Mouse (Mus musculus) G1E (cell line): ENCODE results near the gene Eps15l1. TPM values are rescaled to one million over a fixed set of nuclear protein-coding genes. Genes with fewer than 3 reads are reported as not detected.

ENCODE experiments used
- ATAC-seq: 2 replicates; pipeline ENCODE4 v1.8.0; 2016; ENCODE audit warnings: mild to moderate bottlenecking; ENCODE audit not compliant: insufficient number of reproducible peaks, poor library complexity, low FRiP score, severe bottlenecking; ENCODE audit errors: extremely low read depth
- DNase-seq: peaks from one replicate; pipeline ENCODE4 v3.0.0; 2012; ENCODE audit warnings: low spot score
- H3K27me3 ChIP-seq: 2 replicates; pipeline ENCODE4 v1.6.1; 2012; ENCODE audit warnings: mild to moderate bottlenecking, low read length, inconsistent platforms; ENCODE audit not compliant: insufficient read depth
- H3K36me3 ChIP-seq: replicated peaks from 2 replicates; pipeline ENCODE3; 2012; ENCODE audit warnings: mild to moderate bottlenecking, inconsistent platforms
- H3K4me1 ChIP-seq: 2 replicates; pipeline ENCODE4 v1.6.1; 2012; ENCODE audit warnings: low read depth, low read length, inconsistent platforms, mixed read lengths; ENCODE audit not compliant: insufficient read depth
- H3K4me3 ChIP-seq: 2 replicates; pipeline ENCODE4 v1.5.1; 2012; ENCODE audit warnings: low read depth, mild to moderate bottlenecking, inconsistent platforms, low read length, moderate library complexity, mixed read lengths
- H3K9me3 ChIP-seq: replicated peaks from 2 replicates; pipeline ENCODE4 v1.6.1; 2012; ENCODE audit warnings: inconsistent platforms
- CTCF ChIP-seq: IDR thresholded peaks from 2 replicates; pipeline ENCODE4 v1.5.1; 2012; ENCODE audit warnings: low read depth, low read length, inconsistent platforms, mixed read lengths
- GATA1 ChIP-seq: IDR thresholded peaks from 2 replicates; pipeline ENCODE4 v1.6.1; 2012; ENCODE audit warnings: borderline replicate concordance, low read length, inconsistent platforms, mixed read lengths
- GATA2 ChIP-seq: IDR thresholded peaks from 2 replicates; pipeline ENCODE4 v1.6.1; 2012; ENCODE audit warnings: low read depth, low read length, inconsistent platforms, borderline replicate concordance
- POLR2AphosphoS5 ChIP-seq: IDR thresholded peaks from 2 replicates; pipeline ENCODE4 v1.6.1; 2012; ENCODE audit warnings: low read depth, low read length, inconsistent platforms; ENCODE audit not compliant: insufficient replicate concordance
- TAL1 ChIP-seq: conservative IDR thresholded peaks from 2 replicates; pipeline ENCODE4 v1.6.1; 2012; ENCODE audit warnings: low read depth, low read length, inconsistent platforms, mixed read lengths
- polyA plus RNA-seq: library from polyadenylated mRNA; stranded (reverse); fragments of >175 nt; gene quantifications from 2 replicates; pipeline ENCODE4 v1.2.3, GENCODE M21; 2012
- total RNA-seq, 2 experiments: library from RNA; stranded (forward) in 1 of 2; stranded (reverse) in 1 of 2; fragments of 200-1000 nt in 1 of 2; fragments of >200 nt in 1 of 2; fragmentation: Nextera tagmentation in 1 of 2; gene quantifications; 2 replicates each; pipeline ENCODE4 v1.2.3; 2014 to 2017

Gene Eps15l1
- total and polyA plus RNA-seq, 3 experiments, result 16.7 to 110 (median 37.2) TPM

DNA sequence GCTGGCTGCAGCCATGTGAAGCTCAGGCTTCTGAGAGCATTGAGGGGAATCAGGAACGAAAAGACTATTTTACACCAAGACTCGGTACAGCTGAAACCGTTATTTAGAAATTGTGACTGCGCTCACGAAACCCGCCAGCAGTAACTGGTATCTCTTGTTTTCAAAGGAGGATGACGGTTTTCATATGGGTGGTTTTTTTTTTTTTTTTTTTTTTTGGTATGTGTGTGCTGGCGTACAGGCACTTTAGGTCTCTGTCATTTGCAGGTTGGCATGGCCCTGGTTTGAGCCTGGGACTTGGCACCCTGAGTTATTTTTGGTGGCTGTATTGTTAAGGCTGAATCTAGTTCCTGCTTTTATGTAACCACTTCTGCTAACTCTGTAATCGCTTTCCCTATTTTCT, 71.4 kb downstream of the Eps15l1 start:
- H3K4me1 ChIP-seq, result peaks cover 65% of the 10 kb centered on the region
- no peaks in the 10 kb centered on the region for H3K9me3 ChIP-seq

DNA sequence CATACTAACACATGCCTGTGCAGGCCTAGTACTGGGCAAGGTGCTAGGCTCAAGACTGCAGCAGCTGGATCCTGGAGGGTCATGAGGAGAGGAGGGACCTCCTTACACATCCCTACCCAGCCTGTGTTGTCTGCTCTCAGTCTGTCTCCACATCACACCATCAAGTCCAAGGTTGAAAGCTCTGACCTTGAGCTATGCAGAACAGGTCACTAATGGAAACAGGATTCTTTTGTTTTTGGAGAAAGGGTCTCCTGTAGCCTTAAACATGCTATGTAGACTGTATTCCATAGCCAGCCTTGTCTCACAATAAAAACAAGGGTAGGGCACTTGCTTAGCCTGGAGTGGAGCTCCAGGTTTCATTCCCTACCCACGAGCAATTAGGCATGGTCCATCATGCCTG, 72.3 kb downstream of the Eps15l1 start:
- DNase-seq (no peak), ATAC-seq (no peak)
- H3K36me3 ChIP-seq, result peaks cover 75% of the 10 kb centered on the region
- H3K4me3 ChIP-seq, result no peak overlapping the region
- H3K27me3 ChIP-seq, result no peaks in the 10 kb centered on the region
- no peaks in the 10 kb centered on the region for H3K9me3 ChIP-seq
- TF ChIP-seq POLR2AphosphoS5 (no peak), GATA1 (no peak), TAL1 (no peak), GATA2 (no peak), CTCF (no peak)
- peaks cover 56% of the 10 kb centered on the region for H3K4me1 ChIP-seq

More for the DNA sequence above, 71.4 kb downstream of the Eps15l1 start:
- ATAC-seq (no peak), DNase-seq (no peak)
- TF ChIP-seq CTCF (no peak), GATA2 (no peak), TAL1 (no peak), POLR2AphosphoS5 (no peak), GATA1 (no peak)
- H3K4me3 ChIP-seq, result no peak overlapping the region
- no peaks in the 10 kb centered on the region for H3K27me3 ChIP-seq
- H3K36me3 ChIP-seq, result peaks cover 71% of the 10 kb centered on the region

DNA sequence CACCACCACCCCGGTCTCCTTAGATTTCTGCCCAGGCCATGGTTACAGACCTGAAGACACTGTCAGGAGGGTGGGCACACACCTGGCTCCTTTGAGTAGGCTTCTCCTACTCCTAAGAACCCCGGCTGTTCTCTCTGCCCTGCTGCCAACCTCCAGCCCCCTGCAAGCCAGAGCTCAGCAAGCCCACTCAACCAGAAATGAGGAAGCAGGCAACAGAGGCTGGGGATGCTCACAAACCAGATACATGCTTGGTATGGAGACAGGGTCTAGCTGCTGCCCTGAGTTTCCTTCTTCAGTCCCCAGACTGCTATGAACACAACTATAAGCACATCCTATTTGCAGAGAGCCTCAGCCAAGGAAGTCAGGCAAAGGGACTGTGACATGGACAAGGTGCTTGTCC, 73.1 kb downstream of the Eps15l1 start:
- no peaks in the 10 kb centered on the region for H3K9me3 ChIP-seq
- no peaks in the 10 kb centered on the region for H3K27me3 ChIP-seq
- H3K36me3 ChIP-seq, result peaks cover 74% of the 10 kb centered on the region
- peaks cover 47% of the 10 kb centered on the region for H3K4me1 ChIP-seq
- TF ChIP-seq POLR2AphosphoS5 (no peak), CTCF (no peak), GATA1 (no peak), GATA2 (no peak)
- H3K4me3 ChIP-seq, result no peak overlapping the region
- ATAC-seq, result no peak
- DNase-seq, result no peak

DNA sequence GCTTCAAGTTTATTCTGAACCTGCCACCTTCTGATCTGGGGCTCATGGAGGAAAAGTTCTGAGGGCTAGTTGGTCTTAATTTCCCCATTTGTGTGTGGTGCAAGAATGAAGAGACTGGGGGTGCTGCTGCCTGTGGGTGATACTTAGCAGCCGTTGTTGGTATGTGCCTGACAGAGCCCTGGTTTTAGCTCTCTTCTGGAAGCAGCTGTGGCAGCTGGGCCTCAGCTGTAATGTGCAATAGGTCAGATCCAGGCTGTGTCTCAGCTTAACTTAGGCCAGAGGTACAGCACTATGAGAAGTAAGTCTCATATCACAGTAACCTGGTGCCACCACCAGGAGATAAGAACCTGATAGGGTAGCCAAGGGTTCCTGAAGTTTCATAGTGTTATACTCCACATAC, 73.7 kb downstream of the Eps15l1 start:
- H3K4me3 ChIP-seq, result no peak overlapping the region
- peaks cover 42% of the 10 kb centered on the region for H3K4me1 ChIP-seq
- H3K36me3 ChIP-seq, result peaks cover 74% of the 10 kb centered on the region
- H3K27me3 ChIP-seq, result no peaks in the 10 kb centered on the region
- no peak for DNase-seq
- no peak for TF ChIP-seq POLR2AphosphoS5
- no peak for TF ChIP-seq GATA2
- no peak for TF ChIP-seq GATA1
- TF ChIP-seq CTCF, result no peak
- no peak for TF ChIP-seq TAL1
- no peaks in the 10 kb centered on the region for H3K9me3 ChIP-seq
- no peak for ATAC-seq

DNA sequence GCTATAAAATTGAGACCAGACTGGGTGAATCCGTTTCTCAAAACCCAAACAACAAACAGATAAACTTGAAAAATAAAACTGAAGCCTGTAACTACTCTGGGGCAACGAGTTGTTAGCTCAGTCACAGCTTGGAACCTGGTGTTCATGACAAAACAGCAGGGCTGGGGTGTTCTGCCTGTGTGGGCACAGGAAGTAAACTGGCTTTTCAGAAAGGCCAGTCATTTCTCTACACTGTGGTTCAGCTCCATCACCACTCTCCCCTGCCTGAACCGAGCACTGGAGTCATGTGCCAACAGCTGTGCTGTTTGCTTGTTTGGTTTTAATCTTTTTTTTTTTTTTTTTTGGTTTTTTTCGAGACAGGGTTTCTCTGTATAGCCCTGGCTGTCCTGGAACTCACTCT, 77.5 kb downstream of the Eps15l1 start:
- TF ChIP-seq GATA2, result no peak
- no peak for TF ChIP-seq GATA1
- no peak for TF ChIP-seq CTCF
- peaks cover 96% of the 10 kb centered on the region for H3K36me3 ChIP-seq
- no peak for DNase-seq
- H3K4me1 ChIP-seq, result peaks cover 16% of the 10 kb centered on the region
- H3K4me3 ChIP-seq, result no peak overlapping the region
- H3K27me3 ChIP-seq, result no peaks in the 10 kb centered on the region
- no peaks in the 10 kb centered on the region for H3K9me3 ChIP-seq
- ATAC-seq, result no peak

DNA sequence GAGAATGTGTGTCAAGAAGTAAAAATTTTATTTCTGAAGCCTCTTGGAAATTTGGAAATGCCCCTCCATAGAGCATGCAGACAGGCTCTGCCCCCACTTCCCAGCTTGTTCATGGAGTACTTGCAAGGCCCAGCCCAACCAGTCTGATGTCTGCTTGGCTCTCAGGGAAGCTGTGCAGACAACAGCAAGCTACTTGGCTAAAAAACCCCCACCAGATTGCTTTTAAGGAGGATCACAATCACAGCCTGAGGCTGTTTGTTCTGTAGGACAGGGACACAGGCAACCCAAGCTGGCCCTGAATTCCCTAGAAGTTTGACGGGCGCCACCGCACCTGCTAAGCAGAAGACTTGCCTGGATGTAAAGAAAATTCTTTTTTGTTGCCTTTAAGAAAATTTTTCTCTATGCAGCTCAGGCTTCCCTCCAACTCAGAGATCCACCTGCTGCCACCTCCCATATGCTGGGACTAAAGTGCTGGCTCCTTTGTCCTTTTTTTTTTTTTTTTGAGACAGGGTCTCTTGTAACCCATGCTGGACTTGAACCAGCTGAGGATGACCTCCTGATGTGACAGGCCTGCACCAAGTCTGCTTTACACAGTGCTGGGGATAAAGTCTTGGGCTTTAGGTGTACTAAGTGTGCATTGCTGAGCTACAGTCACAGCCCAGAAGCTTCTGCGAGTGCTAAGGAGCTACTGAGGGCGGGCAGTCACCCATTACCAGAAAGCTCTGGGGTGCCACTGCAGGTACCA, 78.5 kb downstream of the Eps15l1 start:
- H3K9me3 ChIP-seq, result no peaks in the 10 kb centered on the region
- H3K4me3 ChIP-seq, result no peak overlapping the region
- ATAC-seq (no peak), DNase-seq (no peak)
- peaks cover 96% of the 10 kb centered on the region for H3K36me3 ChIP-seq
- TF ChIP-seq GATA1 (no peak), POLR2AphosphoS5 (no peak), TAL1 (no peak), GATA2 (no peak), CTCF (no peak)
- no peaks in the 10 kb centered on the region for H3K27me3 ChIP-seq
- peaks cover 6% of the 10 kb centered on the region for H3K4me1 ChIP-seq
